Mouse (Mus musculus) liver, postnatal 0 days (tissue): ENCODE data around the gene Men1. TPM values are rescaled to one million over a fixed set of nuclear protein-coding genes. Genes with fewer than 3 reads are reported as not detected.
A peak's percentile ranks its signal among the peaks of the same experiment; 100 is the strongest.

ENCODE experiments used
- ATAC-seq: fragments of 200-750 bp; cut with Nextera tagmentation; 2 replicates; pipeline ENCODE4 v1.8.0; 2017; ENCODE audit warnings: mild to moderate bottlenecking, moderate library complexity
- DNase-seq: peaks from one replicate; pipeline ENCODE4 v3.0.0-alpha.2; 2016
- H3K27ac ChIP-seq: fragments of 300-500 bp; sonication (generic); 2 replicates; pipeline ENCODE4 v1.5.1; 2014; ENCODE audit warnings: antibody characterized with exemption, moderate library complexity, mild to moderate bottlenecking, low read depth
- H3K27me3 ChIP-seq: fragments of 300-500 bp; sonication (generic); 2 replicates; pipeline ENCODE4 v1.6.1; 2014; ENCODE audit warnings: low read length, control low read depth, mixed read lengths; ENCODE audit not compliant: insufficient read depth
- H3K36me3 ChIP-seq: fragments of 300-500 bp; sonication (generic); replicated peaks from 2 replicates; pipeline ENCODE4 v1.6.1; 2014; ENCODE audit warnings: mild to moderate bottlenecking, control low read depth, low read length, moderate library complexity, mixed read lengths; ENCODE audit not compliant: insufficient read depth
- H3K4me1 ChIP-seq: fragments of 300-500 bp; sonication (generic); 2 replicates; pipeline ENCODE4 v1.6.1; 2014; ENCODE audit warnings: antibody characterized with exemption, mild to moderate bottlenecking, control low read depth; ENCODE audit not compliant: insufficient read depth
- H3K4me2 ChIP-seq: fragments of 300-500 bp; sonication (generic); 2 replicates; pipeline ENCODE4 v1.6.1; 2014; ENCODE audit warnings: low read depth, mild to moderate bottlenecking, low read length, moderate library complexity, mixed read lengths
- H3K4me3 ChIP-seq: fragments of 300-500 bp; sonication (generic); 2 replicates; pipeline ENCODE4 v1.5.1; 2014; ENCODE audit warnings: low read depth, low read length
- H3K9ac ChIP-seq: fragments of 300-500 bp; sonication (generic); replicated peaks from 2 replicates; pipeline ENCODE4 v1.6.1; 2014; ENCODE audit warnings: mild to moderate bottlenecking, moderate library complexity
- H3K9me3 ChIP-seq: fragments of 300-500 bp; sonication (generic); 2 replicates; pipeline ENCODE4 v1.6.1; 2016; ENCODE audit warnings: mild to moderate bottlenecking, control low read depth, low read length, mixed read lengths
- CTCF ChIP-seq: sonication (generic); IDR thresholded peaks from 2 replicates; pipeline ENCODE4 v1.5.1; 2016; ENCODE audit warnings: antibody characterized with exemption, low read depth
- EP300 ChIP-seq: IDR thresholded peaks from 2 replicates; pipeline ENCODE4 v1.6.1; 2016; ENCODE audit warnings: antibody characterized with exemption, low read depth, mild to moderate bottlenecking
- WGBS: fragments of 180-500 bp; shearing (Covaris S2); extraction: QIAGEN DNeasy Blood & Tissue Kit; methylation state at CpG from one replicate; pipeline ENCODE4 v1.1.7; 2014; ENCODE audit not compliant: insufficient replicate concordance; 5-methylcytosine and 5-hydroxymethylcytosine counted together
- polyA plus RNA-seq: library from polyadenylated mRNA; unstranded; fragments of >200 nt; fragmentation: Nextera tagmentation; extraction: Ambion mirVana; gene quantifications from 2 replicates; pipeline ENCODE4 v1.2.1, GENCODE M21; 2015

The Men1 gene
- polyA plus RNA-seq, 1 experiment from 2014 or later: 10.0 TPM

DNA sequence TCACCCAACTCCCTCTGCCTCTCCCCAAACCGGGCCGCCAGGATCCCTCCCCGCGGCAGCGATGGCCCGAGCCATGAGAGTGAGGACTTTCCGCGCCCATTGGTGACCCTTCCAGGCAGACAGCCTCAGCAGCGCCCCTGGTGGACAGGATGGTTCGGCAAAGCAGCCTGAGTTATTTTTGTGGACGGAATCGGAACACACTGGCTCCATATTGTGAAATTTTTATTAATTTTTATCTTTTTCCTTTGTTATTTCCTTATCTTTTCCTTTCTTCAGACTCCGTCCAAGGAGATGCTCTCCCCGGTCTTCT lies 41.4 kb downstream of the Men1 start:
- WGBS: 83% methylated on average over 14 of the region's 14 CpGs
- peaks cover 77% of the 10 kb centered on the region for H3K36me3 ChIP-seq
- no peak; the same call in 1 of the 2 replicates for ATAC-seq
- H3K9ac ChIP-seq: no peak overlapping the region
- TF ChIP-seq CTCF: peak; percentile 74
- TF ChIP-seq EP300: no peak
- no peak overlapping the region for H3K4me3 ChIP-seq
- H3K4me1 ChIP-seq: no peaks in the 10 kb centered on the region
- no peaks in the 10 kb centered on the region for H3K27me3 ChIP-seq
- no peak overlapping the region for H3K27ac ChIP-seq
- peak; percentile 72 for DNase-seq
- H3K9me3 ChIP-seq: no peaks in the 10 kb centered on the region
- no peak overlapping the region for H3K4me2 ChIP-seq

DNA sequence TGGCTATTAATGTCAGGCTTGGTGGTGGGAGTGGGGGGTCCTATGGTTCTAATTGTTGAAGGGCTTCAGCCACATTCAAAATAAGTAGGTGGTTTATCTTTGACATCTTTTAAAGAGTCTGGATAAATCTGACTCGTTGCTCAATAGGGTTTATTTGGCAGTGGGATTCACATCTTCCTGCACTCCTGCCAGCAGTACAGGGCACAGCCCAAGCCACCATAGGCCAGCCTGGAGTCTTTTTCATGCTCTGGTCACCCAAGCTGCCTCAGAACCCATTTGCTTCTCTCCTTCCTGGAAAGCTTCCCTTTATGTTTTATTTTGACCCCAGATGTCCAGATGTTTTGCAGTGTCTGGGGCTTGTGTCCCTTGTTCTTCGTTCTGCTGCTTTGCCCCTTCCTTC lies 41.9 kb downstream of the Men1 start:
- DNase-seq (no peak), ATAC-seq (no peak)
- Histone ChIP-seq H3K27ac (no peak overlapping the region), H3K4me3 (no peak overlapping the region), H3K36me3 (peaks cover 73% of the 10 kb centered on the region), H3K9ac (no peak overlapping the region), H3K4me2 (no peak overlapping the region), H3K4me1 (no peaks in the 10 kb centered on the region), H3K9me3 (no peaks in the 10 kb centered on the region), H3K27me3 (no peaks in the 10 kb centered on the region)
- TF ChIP-seq CTCF (no peak), EP300 (no peak)
- WGBS: 75% methylated on average over 2 of the region's 2 CpGs

DNA sequence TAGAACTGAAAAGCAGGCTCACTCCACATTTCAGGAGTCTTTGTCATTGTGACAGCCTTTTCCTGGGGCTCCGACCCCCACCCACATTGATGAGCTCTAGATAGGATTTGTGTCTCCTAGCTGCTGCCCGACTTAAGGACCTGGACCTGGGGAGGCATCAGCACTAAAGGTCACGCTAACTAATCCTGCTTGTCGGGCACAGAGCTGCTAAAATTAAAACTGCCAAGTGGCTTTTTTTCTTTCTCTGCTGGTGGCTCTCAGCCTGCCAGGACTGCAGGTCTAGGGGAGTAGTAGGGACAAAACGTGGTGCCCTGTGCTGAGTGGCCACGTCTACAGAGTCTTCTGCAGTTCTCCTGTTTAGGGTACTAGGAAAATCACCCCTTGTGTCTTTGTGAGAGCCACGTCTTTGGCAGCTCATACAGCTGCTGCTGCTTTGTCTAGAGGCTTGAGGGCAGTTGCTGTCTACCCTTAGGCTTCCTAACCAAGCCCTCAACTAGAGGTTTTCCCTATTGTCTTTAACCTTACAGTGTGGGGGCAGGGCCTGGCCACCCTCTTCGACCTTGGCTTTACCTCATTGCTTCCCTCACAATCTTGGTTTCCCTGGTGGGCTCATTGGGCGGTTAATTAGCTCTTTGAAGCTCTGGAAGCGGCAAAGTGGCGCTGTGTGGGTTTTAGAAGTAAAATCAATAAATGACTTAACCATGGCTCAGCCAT lies 42.7 kb downstream of the Men1 start:
- H3K9me3 ChIP-seq: no peaks in the 10 kb centered on the region
- ATAC-seq (no peak), DNase-seq (no peak)
- TF ChIP-seq EP300: no peak
- no peak for TF ChIP-seq CTCF
- no peaks in the 10 kb centered on the region for H3K4me1 ChIP-seq
- H3K4me3 ChIP-seq: no peak overlapping the region
- H3K27ac ChIP-seq: no peak overlapping the region
- no peak overlapping the region for H3K4me2 ChIP-seq
- 74% methylated on average over 11 of the region's 11 CpGs for WGBS
- peaks cover 64% of the 10 kb centered on the region for H3K36me3 ChIP-seq
- H3K9ac ChIP-seq: no peak overlapping the region
- H3K27me3 ChIP-seq: no peaks in the 10 kb centered on the region

DNA sequence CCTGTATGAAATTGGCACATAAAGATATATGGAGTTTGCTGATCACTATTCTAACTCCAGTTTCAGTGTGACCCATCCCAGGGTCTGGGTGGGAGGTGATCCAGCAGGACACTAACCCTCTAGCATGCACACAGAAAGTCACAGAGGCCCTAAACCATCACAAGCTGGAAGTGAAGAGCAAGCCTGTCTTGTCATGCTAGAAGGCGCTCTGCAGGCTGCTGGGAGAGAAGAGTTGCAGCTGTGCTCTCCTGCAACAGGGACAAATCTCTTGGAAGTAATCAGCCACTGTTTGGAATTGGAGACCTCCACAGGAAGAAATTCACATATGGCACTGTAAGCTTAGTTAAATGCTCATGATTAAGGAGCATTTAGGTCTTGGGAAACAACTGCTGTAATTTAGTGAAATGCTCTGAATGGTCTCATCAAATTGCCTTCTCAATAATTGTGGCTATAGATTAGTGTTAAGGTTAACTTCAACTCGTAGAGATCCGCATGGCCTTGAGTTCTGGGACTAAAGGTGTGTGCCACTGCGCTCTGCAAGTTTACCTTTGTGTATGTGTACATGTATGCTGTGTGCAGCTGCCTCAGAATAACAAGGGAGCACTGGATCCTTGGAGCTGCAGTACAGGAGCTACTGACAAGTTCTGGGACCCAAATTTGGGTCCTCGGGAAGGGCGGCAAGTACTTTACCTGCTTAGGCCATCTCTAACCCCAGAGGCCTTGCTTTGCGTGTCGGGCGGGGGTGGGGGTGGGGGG lies 45.8 kb downstream of the Men1 start:
- H3K9ac ChIP-seq: no peak overlapping the region
- 95% methylated on average over 9 of the region's 9 CpGs for WGBS
- H3K4me2 ChIP-seq: no peak overlapping the region
- H3K27ac ChIP-seq: no peak overlapping the region
- H3K9me3 ChIP-seq: no peaks in the 10 kb centered on the region
- H3K36me3 ChIP-seq: peaks cover 33% of the 10 kb centered on the region
- H3K27me3 ChIP-seq: no peaks in the 10 kb centered on the region
- no peak overlapping the region for H3K4me3 ChIP-seq
- ATAC-seq (no peak), DNase-seq (no peak)
- TF ChIP-seq EP300: no peak
- TF ChIP-seq CTCF: no peak
- H3K4me1 ChIP-seq: 0 out of 2 replicates have a peak, but pooled peaks cover 7% of the 10 kb centered on the region

DNA sequence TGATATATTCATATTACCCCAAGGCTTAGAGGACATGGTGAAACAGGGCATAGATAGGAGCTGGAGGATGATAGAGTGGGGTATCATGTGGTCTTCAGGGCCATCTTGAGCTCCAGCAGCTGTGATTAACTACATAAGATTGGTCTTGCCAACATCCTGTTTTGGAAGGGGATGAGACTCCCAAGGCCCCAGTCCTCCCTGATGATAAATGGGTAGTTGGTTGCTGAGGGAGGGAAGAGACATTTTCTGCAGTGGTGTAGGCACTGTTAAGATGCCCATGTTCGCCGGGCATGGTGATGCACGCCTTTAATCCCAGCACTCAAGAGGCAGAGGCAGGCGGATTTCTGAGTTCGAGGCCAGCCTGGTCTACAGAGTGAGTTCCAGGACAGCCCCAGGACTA lies 46.5 kb downstream of the Men1 start:
- H3K9ac ChIP-seq: no peak overlapping the region
- H3K9me3 ChIP-seq: no peaks in the 10 kb centered on the region
- H3K36me3 ChIP-seq: peaks cover 27% of the 10 kb centered on the region
- ATAC-seq: no peak
- no peaks in the 10 kb centered on the region for H3K27me3 ChIP-seq
- no peak overlapping the region for H3K27ac ChIP-seq
- DNase-seq: no peak
- WGBS: 84% methylated on average over 5 of the region's 5 CpGs
- H3K4me3 ChIP-seq: no peak overlapping the region
- no peak overlapping the region for H3K4me2 ChIP-seq
- 0 out of 2 replicates have a peak, but pooled peaks cover 7% of the 10 kb centered on the region for H3K4me1 ChIP-seq
- TF ChIP-seq EP300: no peak
- TF ChIP-seq CTCF: no peak

DNA sequence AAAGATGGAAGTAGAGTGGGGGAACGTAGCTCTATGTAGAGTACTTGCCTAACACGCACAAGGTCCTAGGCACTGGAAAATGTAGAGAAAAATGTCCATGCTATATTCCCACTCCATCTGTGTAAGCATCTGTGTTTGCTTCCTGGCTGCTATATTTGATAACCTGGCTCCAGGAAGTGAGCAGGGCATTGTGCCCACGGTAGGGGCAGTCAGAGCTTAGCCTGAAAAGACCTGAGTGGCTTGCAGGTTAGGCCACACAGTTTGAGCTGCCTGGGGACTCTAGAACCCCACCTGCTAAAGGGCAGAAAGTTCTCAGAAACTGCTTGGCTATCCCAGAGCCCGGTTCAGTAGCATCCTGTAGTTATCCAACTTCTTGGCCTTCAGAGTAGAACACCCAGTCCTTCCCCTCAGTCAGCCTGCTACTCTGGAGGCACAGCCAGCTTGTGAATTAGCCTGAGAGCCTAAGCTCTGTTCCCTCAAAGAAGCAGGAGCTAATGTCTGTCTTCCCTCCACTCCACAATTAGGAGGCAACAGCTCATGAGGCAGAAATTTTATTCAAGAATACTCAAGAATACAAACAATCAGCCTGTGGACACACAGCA lies 47.6 kb downstream of the Men1 start:
- TF ChIP-seq CTCF: no peak
- TF ChIP-seq EP300: no peak
- 49% methylated on average over 4 of the region's 4 CpGs for WGBS

More for the DNA sequence above, 47.6 kb downstream of the Men1 start:
- ATAC-seq: no peak
- no peak overlapping the region for H3K9ac ChIP-seq
- H3K27me3 ChIP-seq: no peaks in the 10 kb centered on the region
- peaks cover 15% of the 10 kb centered on the region for H3K36me3 ChIP-seq
- H3K4me3 ChIP-seq: no peak overlapping the region
- no peak overlapping the region for H3K4me2 ChIP-seq
- H3K4me1 ChIP-seq: 0 out of 2 replicates have a peak, but pooled peaks cover 7% of the 10 kb centered on the region
- no peak overlapping the region for H3K27ac ChIP-seq
- DNase-seq: no peak
- H3K9me3 ChIP-seq: no peaks in the 10 kb centered on the region
